Mouse (Mus musculus) spleen, embryonic (tissue): ENCODE data around the gene Tns3.

Experiments
- CTCF ChIA-PET: fragments of 350-600 bp; sonication (Branson Sonifier 250); formaldehyde crosslinking; loops from one replicate; lab custom pipeline; 2022; lab: Charles Lee

Tns3 gene

GRCm38 (mm10) chr11:8443539-8444292 is 220.6 kb downstream of the Tns3 start:
- CTCF ChIA-PET, result no interaction called here

GRCm38 (mm10) chr11:8440706-8441105 is 223.6 kb downstream of the Tns3 start:
- CTCF ChIA-PET, result interaction anchor here (0.7 kb wide), 1 partner anchor 358 kb away, joined by 3 read pairs; no protein-coding TSS in a partner anchor

- CTCF ChIA-PET, result interaction anchor here (0.7 kb wide), 1 partner anchor 358 kb away, joined by 3 read pairs; no protein-coding TSS in a partner anchor
Observed at GRCm38 (mm10) chr11:8440221-8440620, 224.1 kb downstream of the Tns3 start.

GRCm38 (mm10) chr11:8439035-8439434 is 225.3 kb downstream of the Tns3 start:
- CTCF ChIA-PET, result no interaction called here

GRCm38 (mm10) chr11:8438269-8438668 is 226.1 kb downstream of the Tns3 start:
- CTCF ChIA-PET, result no interaction called here

GRCm38 (mm10) chr11:8435101-8435500 is 229.2 kb downstream of the Tns3 start:
- CTCF ChIA-PET, result no interaction called here

GRCm38 (mm10) chr11:8434366-8434765 is 230.0 kb downstream of the Tns3 start:
- CTCF ChIA-PET, result no interaction called here

- CTCF ChIA-PET, result no interaction called here
Observed at GRCm38 (mm10) chr11:8433443-8433842, 230.9 kb downstream of the Tns3 start.

GRCm38 (mm10) chr11:8432941-8433340 is 231.4 kb downstream of the Tns3 start:
- CTCF ChIA-PET, result no interaction called here

GRCm38 (mm10) chr11:8427660-8428059 is 236.7 kb downstream of the Tns3 start:
- CTCF ChIA-PET, result no interaction called here

GRCm38 (mm10) chr11:8425226-8425570 is 239.1 kb downstream of the Tns3 start:
- CTCF ChIA-PET, result interaction anchor here (1.1 kb wide), 1 partner anchor 530 kb away, joined by 4 read pairs; no protein-coding TSS in a partner anchor

- CTCF ChIA-PET, result interaction anchor here (1.1 kb wide), 1 partner anchor 531 kb away, joined by 4 read pairs; no protein-coding TSS in a partner anchor
Observed at GRCm38 (mm10) chr11:8424342-8425225, 239.8 kb downstream of the Tns3 start.

- CTCF ChIA-PET, result no interaction called here
Observed at GRCm38 (mm10) chr11:8405225-8405899, 259.0 kb downstream of the Tns3 start.

GRCm38 (mm10) chr11:8401328-8401727 is 263.0 kb downstream of the Tns3 start:
- CTCF ChIA-PET, result no interaction called here

- CTCF ChIA-PET, result no interaction called here
Observed at GRCm38 (mm10) chr11:8396329-8396728, 268.0 kb downstream of the Tns3 start.

- CTCF ChIA-PET, result no interaction called here
Observed at GRCm38 (mm10) chr11:8391564-8391963, 272.8 kb downstream of the Tns3 start.

GRCm38 (mm10) chr11:8385891-8386405 is 278.4 kb downstream of the Tns3 start:
- CTCF ChIA-PET, result no interaction called here
